Mouse (Mus musculus): ENCODE data around the gene Eef1akmt4. TPM values are rescaled to one million over a fixed set of nuclear protein-coding genes. Genes with fewer than 3 reads are reported as not detected.

Gene Eef1akmt4
- 6.3 TPM for polyA plus RNA-seq (2015; fragmentation: Illumina TruSeq; extraction: RNeasy Lipid Tissue Mini Kit (QIAGEN cat#74804); ENCODE audit: insufficient read depth, low replicate concordance)

GRCm38 (mm10) chr16:20611357-20612227 is at the start of gene Eef1akmt4, which contains the start of the genes Gm49333 and Alg3:
Gene Eef1akmt4 (plus strand): TSS chr16:20611593.
Gene Gm49333 (plus strand): TSS chr16:20611610.
Gene Alg3 (minus strand): TSS chr16:20611735.

DNA sequence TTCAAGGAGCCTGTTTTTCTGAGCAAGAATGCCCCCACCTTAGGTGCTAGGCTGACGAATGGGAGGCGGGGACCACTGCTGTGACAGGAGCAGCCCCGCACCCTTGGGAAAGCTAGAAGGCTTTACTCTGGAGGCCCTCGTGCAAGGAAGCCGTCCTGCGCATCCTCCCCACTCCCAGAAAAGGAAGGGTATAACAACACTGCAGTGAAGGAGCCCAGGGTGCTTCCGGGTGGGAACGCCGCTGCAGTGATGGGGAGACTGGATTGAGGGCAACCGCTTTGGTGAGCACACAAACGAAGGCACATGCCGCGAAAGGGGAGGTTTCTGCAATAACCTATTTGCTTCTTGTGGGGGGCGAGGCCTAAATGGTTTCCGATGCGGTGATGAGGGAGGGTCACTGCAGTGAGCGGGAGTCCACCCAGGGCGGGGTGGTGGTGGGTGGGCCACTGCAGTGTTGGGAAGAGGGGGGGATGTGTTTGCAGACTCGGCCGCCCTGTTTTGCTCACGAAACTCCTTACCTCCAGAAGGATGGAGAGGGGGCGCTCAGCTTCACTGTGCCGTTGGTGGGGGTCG is 21.9 kb upstream of the Eef1akmt4 start, which contains the start of gene Vwa5b2:
Gene Vwa5b2 (plus strand): TSS at position 106 of the 573 bp plus-strand sequence.

GRCm38 (mm10) chr16:20621191-20621990 is 10.0 kb downstream of the Eef1akmt4 start, which contains the start of gene Camk2n2:
Gene Camk2n2 (minus strand): TSS chr16:20621287.

DNA sequence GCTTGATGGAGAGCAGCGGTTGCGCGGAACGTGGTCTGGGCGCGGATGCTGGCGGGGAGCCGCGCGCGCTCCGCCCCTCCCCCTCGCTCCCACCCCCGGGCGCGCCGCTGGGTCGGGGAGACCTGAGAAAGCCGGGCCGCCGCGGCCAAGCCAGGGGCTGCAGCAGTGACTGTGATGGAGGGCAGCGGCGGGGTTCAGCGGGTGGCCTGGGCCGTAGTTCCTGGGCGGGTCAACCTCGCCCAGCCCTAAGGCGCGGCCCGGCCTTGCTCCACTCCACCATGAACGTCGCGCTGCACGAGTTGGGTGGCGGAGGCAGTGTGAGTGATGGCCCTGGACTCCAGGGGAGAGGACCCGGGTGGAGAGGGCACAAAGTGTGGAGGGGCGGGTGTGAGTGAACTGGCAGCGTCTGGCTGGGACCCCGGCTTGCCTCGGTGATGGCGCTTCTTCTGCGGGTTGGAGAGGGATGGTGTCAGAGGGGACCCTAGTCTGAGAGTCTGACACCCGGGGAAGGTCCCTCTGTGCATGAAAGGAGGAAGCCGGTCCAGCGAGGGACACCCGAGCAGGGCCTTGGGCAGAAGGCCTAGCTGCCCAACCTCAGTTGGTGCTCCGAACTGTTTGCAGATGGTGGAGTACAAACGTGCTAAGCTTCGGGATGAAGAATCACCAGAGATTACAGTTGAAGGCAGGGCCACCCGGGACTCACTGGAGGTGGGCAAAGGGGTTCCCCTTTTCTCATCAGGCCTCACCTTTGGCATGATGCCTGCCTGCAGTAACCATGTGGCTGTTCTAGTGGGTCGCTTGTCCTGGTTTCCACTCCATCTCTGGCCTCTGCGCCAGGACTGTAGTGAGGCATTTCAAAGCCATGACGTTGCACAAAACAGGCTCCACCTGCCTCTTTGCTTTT is 18.6 kb downstream of the Eef1akmt4 start, which contains the start of gene Ece2:
Gene Ece2 (plus strand): TSS at position 98 of the 904 bp plus-strand sequence.

GRCm38 (mm10) chr16:20651076-20651946 is 39.9 kb downstream of the Eef1akmt4 start, which contains the start of gene Psmd2:
Gene Psmd2 (plus strand): TSS chr16:20651652.

GRCm38 (mm10) chr16:20668013-20668412 is 56.6 kb downstream of the Eef1akmt4 start, which contains the start of gene Eif4g1:
Gene Eif4g1 (plus strand): TSS chr16:20668313.

Other genes with a start within 250 kb of the Eef1akmt4 start
- gene Abcc5, start 185.2 kb upstream of the Eef1akmt4 start, polyA plus RNA-seq (2015; fragmentation: Illumina TruSeq; extraction: RNeasy Lipid Tissue Mini Kit (QIAGEN cat#74804); ENCODE audit: insufficient read depth, low replicate concordance) = 77.0 TPM
- 44.1 TPM for gene Eif2b5, start 112.8 kb upstream of the Eef1akmt4 start, polyA plus RNA-seq (2015; fragmentation: Illumina TruSeq; extraction: RNeasy Lipid Tissue Mini Kit (QIAGEN cat#74804); ENCODE audit: insufficient read depth, low replicate concordance)
- gene Dvl3, start 94.6 kb upstream of the Eef1akmt4 start, polyA plus RNA-seq (2015; fragmentation: Illumina TruSeq; extraction: RNeasy Lipid Tissue Mini Kit (QIAGEN cat#74804); ENCODE audit: insufficient read depth, low replicate concordance) = 19.2 TPM
- gene Ap2m1, start 76.1 kb upstream of the Eef1akmt4 start, polyA plus RNA-seq (2015; fragmentation: Illumina TruSeq; extraction: RNeasy Lipid Tissue Mini Kit (QIAGEN cat#74804); ENCODE audit: insufficient read depth, low replicate concordance) = 187 TPM
- 47.3 TPM for gene Abcf3, start 63.0 kb upstream of the Eef1akmt4 start, polyA plus RNA-seq (2015; fragmentation: Illumina TruSeq; extraction: RNeasy Lipid Tissue Mini Kit (QIAGEN cat#74804); ENCODE audit: insufficient read depth, low replicate concordance)
- not detected for gene Vwa5b2, start 22.1 kb upstream of the Eef1akmt4 start, polyA plus RNA-seq (2015; fragmentation: Illumina TruSeq; extraction: RNeasy Lipid Tissue Mini Kit (QIAGEN cat#74804); ENCODE audit: insufficient read depth, low replicate concordance)
- not detected for gene Gm49333, start within 50 bp of the Eef1akmt4 start, polyA plus RNA-seq (2015; fragmentation: Illumina TruSeq; extraction: RNeasy Lipid Tissue Mini Kit (QIAGEN cat#74804); ENCODE audit: insufficient read depth, low replicate concordance)
- gene Alg3, start 142 bp downstream of the Eef1akmt4 start, polyA plus RNA-seq (2015; fragmentation: Illumina TruSeq; extraction: RNeasy Lipid Tissue Mini Kit (QIAGEN cat#74804); ENCODE audit: insufficient read depth, low replicate concordance) = 9.0 TPM
- gene Camk2n2, start 9.7 kb downstream of the Eef1akmt4 start, polyA plus RNA-seq (2015; fragmentation: Illumina TruSeq; extraction: RNeasy Lipid Tissue Mini Kit (QIAGEN cat#74804); ENCODE audit: insufficient read depth, low replicate concordance) = 0.37 TPM
- gene Ece2, start 18.2 kb downstream of the Eef1akmt4 start, polyA plus RNA-seq (2015; fragmentation: Illumina TruSeq; extraction: RNeasy Lipid Tissue Mini Kit (QIAGEN cat#74804); ENCODE audit: insufficient read depth, low replicate concordance) = not detected
- gene Psmd2, start 40.1 kb downstream of the Eef1akmt4 start, polyA plus RNA-seq (2015; fragmentation: Illumina TruSeq; extraction: RNeasy Lipid Tissue Mini Kit (QIAGEN cat#74804); ENCODE audit: insufficient read depth, low replicate concordance) = 125 TPM
- gene Eif4g1, start 56.7 kb downstream of the Eef1akmt4 start, polyA plus RNA-seq (2015; fragmentation: Illumina TruSeq; extraction: RNeasy Lipid Tissue Mini Kit (QIAGEN cat#74804); ENCODE audit: insufficient read depth, low replicate concordance) = 174 TPM
- gene Fam131a, start 81.6 kb downstream of the Eef1akmt4 start, polyA plus RNA-seq (2015; fragmentation: Illumina TruSeq; extraction: RNeasy Lipid Tissue Mini Kit (QIAGEN cat#74804); ENCODE audit: insufficient read depth, low replicate concordance) = 1.5 TPM
- gene Polr2h, start 106.1 kb downstream of the Eef1akmt4 start, polyA plus RNA-seq (2015; fragmentation: Illumina TruSeq; extraction: RNeasy Lipid Tissue Mini Kit (QIAGEN cat#74804); ENCODE audit: insufficient read depth, low replicate concordance) = 36.2 TPM
- gene Clcn2, start 106.2 kb downstream of the Eef1akmt4 start, polyA plus RNA-seq (2015; fragmentation: Illumina TruSeq; extraction: RNeasy Lipid Tissue Mini Kit (QIAGEN cat#74804); ENCODE audit: insufficient read depth, low replicate concordance) = 1.6 TPM
- 0.17 TPM for gene Chrd, start 121.5 kb downstream of the Eef1akmt4 start, polyA plus RNA-seq (2015; fragmentation: Illumina TruSeq; extraction: RNeasy Lipid Tissue Mini Kit (QIAGEN cat#74804); ENCODE audit: insufficient read depth, low replicate concordance)
- gene Thpo, start 122.9 kb downstream of the Eef1akmt4 start, polyA plus RNA-seq (2015; fragmentation: Illumina TruSeq; extraction: RNeasy Lipid Tissue Mini Kit (QIAGEN cat#74804); ENCODE audit: insufficient read depth, low replicate concordance) = not detected

Data from spleen, adult 10 weeks (tissue).